Mouse (Mus musculus) liver, postnatal 0 days (tissue): ENCODE measurements around the gene Abhd4.

Experiments
- CTCF ChIP-seq: sonication (generic); IDR thresholded peaks from 2 replicates; pipeline ENCODE4 v1.5.1; 2016; ENCODE audit warnings: antibody characterized with exemption, low read depth
- EP300 ChIP-seq: IDR thresholded peaks from 2 replicates; pipeline ENCODE4 v1.6.1; 2016; ENCODE audit warnings: antibody characterized with exemption, low read depth, mild to moderate bottlenecking

GRCm38 (mm10) chr14:54236881-54237280 lies 17.1 kb upstream of the Abhd4 start:
- TF ChIP-seq CTCF, result no peak
- no peak for TF ChIP-seq EP300
